Mouse (Mus musculus) lung, postnatal 0 days (tissue): ENCODE data around the gene Tspan9.

Experiments used
- CTCF ChIP-seq: IDR thresholded peaks from 2 replicates; pipeline ENCODE4 v1.5.1; 2016; ENCODE audit warnings: antibody characterized with exemption, mild to moderate bottlenecking
- EP300 ChIP-seq: IDR thresholded peaks from 2 replicates; pipeline ENCODE4 v1.6.1; 2016; ENCODE audit warnings: antibody characterized with exemption, mild to moderate bottlenecking, control low read depth

DNA sequence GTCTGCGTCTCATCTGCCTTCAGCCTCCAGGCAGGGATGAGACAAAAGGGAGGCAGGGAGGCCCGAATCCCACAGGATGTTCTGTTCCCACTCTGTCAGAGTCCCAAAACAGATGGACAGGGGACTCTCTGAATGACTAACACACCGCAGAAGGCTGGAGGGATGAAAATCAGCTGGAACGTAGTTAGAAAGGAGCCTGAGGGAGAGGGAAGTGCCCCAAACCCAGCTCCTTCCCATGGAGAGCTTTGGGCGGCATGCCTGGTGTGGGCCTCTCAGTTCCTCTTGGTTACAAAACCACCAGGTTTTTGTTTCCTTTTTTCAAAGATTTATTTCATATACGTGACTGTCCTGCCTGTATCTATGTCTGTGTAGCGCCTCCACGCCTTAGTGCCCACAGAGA, 35.7 kb downstream of the Tspan9 start:
- TF ChIP-seq CTCF = no peak
- no peak for TF ChIP-seq EP300
